Comparison of ENCODE assay signal across 8 mouse cellular contexts in genomic region chr6:128761144-128761540, GRCm38 (mm10). TPM values are rescaled to one million over a fixed set of nuclear protein-coding genes. Genes with fewer than 3 reads are reported as not detected.
DNase-seq lines count a peak whose midpoint lies in the region; ATAC-seq and TF ChIP-seq lines count a peak whose summit lies in the region.

No protein-coding gene starts in this region.

- no peaks in the 10 kb centered on the region for H3K36me3 ChIP-seq in neural tube, embryonic 11.5 days (ENCODE audit: control insufficient read depth, insufficient read depth, low read length)

- peak overlapping the region; percentile 76 for H3K4me3 ChIP-seq in left cerebral cortex, adult 2 months
- peak overlapping the region; percentile 57 for H3K4me3 ChIP-seq in neural tube, embryonic 11.5 days (ENCODE audit: low read depth, low read length)

- no peak for ATAC-seq in neural tube, embryonic 11.5 days (ENCODE audit: insufficient read depth, low FRiP score, low TSS enrichment)

- no peak for TF ChIP-seq CTCF in left cerebral cortex, adult 2 months (IDR thresholded peaks at IDR 0.05)

- H3K4me2 ChIP-seq in neural tube, embryonic 11.5 days (ENCODE audit: low read depth) = peak overlapping the region; percentile 10

- H3K4me1 ChIP-seq in neural tube, embryonic 11.5 days (ENCODE audit: control insufficient read depth, insufficient read depth, low read length) = no peaks in the 10 kb centered on the region; the same call in 1 of the 2 replicates

- intact Hi-C loops in left cerebral cortex, adult 2 months (cut with DNase I) = loop anchor here (5.0 kb wide), 1 partner anchor 771 kb away; the partner anchor contains the start of gene Gabarapl1
- intact Hi-C loops in left cerebral cortex, postnatal 10 days (cut with DNase I) = loop anchor here (2.0 kb wide), 1 partner anchor 38 kb away; no protein-coding TSS in a partner anchor

- H3K27me3 ChIP-seq in neural tube, embryonic 11.5 days (ENCODE audit: control insufficient read depth, insufficient read depth, low read length) = no peaks in the 10 kb centered on the region

- DNase-seq in left cerebral cortex, adult 2 months (ENCODE audit: extremely low spot score in 1 of 2, low spot score in 2 of 2) = no peak
- no peak for DNase-seq in left cerebral cortex, postnatal 10 days (ENCODE audit: extremely low spot score in 1 of 2, low spot score in 2 of 2)
- DNase-seq in embryo, embryonic 11 days = peak; percentile 14
- peak; percentile 59 for DNase-seq in induced T-regulatory cell, adult 2 months (ENCODE audit: low read depth)
- DNase-seq in neural tube, embryonic 11.5 days (ENCODE audit: low spot score) = no peak
- DNase-seq in natural killer cell, adult 2 months (ENCODE audit: low spot score in 2 of 2) = no peak
- DNase-seq in lung, postnatal 36 days = no peak
- DNase-seq in gastrocnemius, adult 18-20 months (ENCODE audit: low spot score) = no peak

- WGBS in neural tube, embryonic 11.5 days = 52% methylated on average over 5 of the region's 5 CpGs

- no peak overlapping the region for H3K9ac ChIP-seq in neural tube, embryonic 11.5 days (ENCODE audit: low read length)

- no peaks in the 10 kb centered on the region for H3K9me3 ChIP-seq in neural tube, embryonic 11.5 days (ENCODE audit: control insufficient read depth, low read length)

- H3K27ac ChIP-seq in left cerebral cortex, adult 2 months = peak overlapping the region; percentile 94
- no peak overlapping the region for H3K27ac ChIP-seq in neural tube, embryonic 11.5 days (ENCODE audit: low read depth, low read length)

RNA-seq across cellular contexts. Expression of gene Klrb1c, which starts 27.9 kb away (rescaled TPM):
- total RNA-seq in left cerebral cortex, adult 2 months (2021) = not detected
- not detected for total RNA-seq in left cerebral cortex, postnatal 10 days (2021)
- not detected in 2 replicates for polyA plus RNA-seq in neural tube, embryonic 11.5 days (2014; fragmentation: Nextera tagmentation; extraction: Ambion mirVana)
- total RNA-seq in gastrocnemius, adult 18-20 months (2021) = not detected

RNA-seq across cellular contexts. Expression of gene Klrb1, which starts 38.3 kb away (rescaled TPM):
- total RNA-seq in left cerebral cortex, adult 2 months (2021) = not detected
- total RNA-seq in left cerebral cortex, postnatal 10 days (2021) = 1 to 10 TPM in 1 of 2 experiments, under 1 TPM in 1; 0.90 to 1.7 TPM
- polyA plus RNA-seq in neural tube, embryonic 11.5 days (2014; fragmentation: Nextera tagmentation; extraction: Ambion mirVana) = not detected in 2 replicates
- not detected for total RNA-seq in gastrocnemius, adult 18-20 months (2021)

Comparison
In these comparisons a context has a peak if more than half of its experiments do, and no peak if none do; other contexts are left out.
1. DNase-seq: peak in embryo, embryonic 11 days (single experiment) and induced T-regulatory cell, adult 2 months (single experiment); none in left cerebral cortex, adult 2 months (0 of 2), left cerebral cortex, postnatal 10 days (0 of 2), neural tube, embryonic 11.5 days (single experiment), natural killer cell, adult 2 months (0 of 2), lung, postnatal 36 days (single experiment) and gastrocnemius, adult 18-20 months (single experiment).